In the genomic region with DNA sequence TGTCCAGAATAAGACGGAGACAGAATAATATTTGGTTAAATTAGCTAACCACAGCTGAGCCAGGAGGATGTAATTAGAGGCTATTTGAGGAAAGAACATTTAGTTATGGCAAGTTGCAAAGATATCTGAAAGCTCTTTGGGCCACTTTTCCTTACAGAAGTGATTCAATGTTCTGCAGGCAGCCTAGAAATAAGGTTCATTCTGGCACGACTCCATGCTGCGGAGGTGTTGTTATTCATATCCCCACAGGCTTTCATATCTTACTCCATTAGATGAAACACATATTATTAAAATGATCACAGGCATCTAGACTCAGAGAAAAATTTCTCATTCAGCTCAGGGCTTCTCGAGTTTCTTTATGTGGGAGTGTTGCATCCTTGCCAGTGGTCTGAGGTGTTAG, we compare ENCODE assay signal across 23 mouse cellular contexts.
DNase-seq lines count a peak whose midpoint lies in the region; ATAC-seq and TF ChIP-seq lines count a peak whose summit lies in the region.
"Had no signal": no experiment of that assay in that cellular context is flagged by ENCODE, and none has a peak within 500 bp of the region (broad histone marks: within the 10 kb centered on the region; RNA-seq: fewer than 3 reads in every experiment).

No protein-coding gene starts in this region.

- no peak overlapping the region for H3K27ac ChIP-seq in midbrain, postnatal 0 days (ENCODE audit: low read depth, low read length)
- H3K27ac ChIP-seq: gastrocnemius, adult 2 months; heart, embryonic 13.5 days; limb, embryonic 10.5 days; midbrain, embryonic 10.5 days; neural tube, embryonic 12.5 days; stomach, embryonic 15.5 days had no signal

- no peak for TF ChIP-seq CTCF in midbrain, postnatal 0 days (IDR thresholded peaks at IDR 0.05)

- no peaks in the 10 kb centered on the region for H3K4me1 ChIP-seq in midbrain, postnatal 0 days (ENCODE audit: insufficient read depth, low read length)
- H3K4me1 ChIP-seq: heart, embryonic 13.5 days; limb, embryonic 10.5 days; midbrain, embryonic 10.5 days; neural tube, embryonic 12.5 days; stomach, embryonic 15.5 days had no signal

- WGBS in midbrain, postnatal 0 days, result 69% methylated on average over 4 of the region's 4 CpGs

- no peaks in the 10 kb centered on the region for H3K36me3 ChIP-seq in midbrain, postnatal 0 days (ENCODE audit: insufficient read depth, low read length)
- H3K36me3 ChIP-seq: heart, embryonic 13.5 days; limb, embryonic 10.5 days; midbrain, embryonic 10.5 days; neural tube, embryonic 12.5 days; stomach, embryonic 15.5 days had no signal

- H3K27me3 ChIP-seq in midbrain, postnatal 0 days (ENCODE audit: insufficient read depth, low read length), result no peaks in the 10 kb centered on the region
- H3K27me3 ChIP-seq: heart, embryonic 13.5 days; neural tube, embryonic 12.5 days; stomach, embryonic 15.5 days had no signal

- ATAC-seq in midbrain, postnatal 0 days (ENCODE audit: low FRiP score), result no peak

- peak; percentile 40 for DNase-seq in layer of hippocampus, adult 11-12 months (ENCODE audit: low spot score)
- no peak for DNase-seq in layer of hippocampus, postnatal 10 days (ENCODE audit: low spot score in 2 of 2)
- peak; percentile 9 for DNase-seq in layer of hippocampus, adult 9-10 months (ENCODE audit: low spot score)
- peak; percentile 60 to 69 for DNase-seq in left cerebral cortex, postnatal 25 days (ENCODE audit: low spot score in 2 of 2)
- no peak for DNase-seq in ovary, postnatal 10 days (ENCODE audit: low spot score)
- DNase-seq in ovary, postnatal 14 days (ENCODE audit: low spot score), result no peak
- DNase-seq in midbrain, postnatal 0 days (ENCODE audit: low spot score), result no peak
- DNase-seq: adrenal gland, adult 2 months; cerebellum, adult 18-20 months; gastrocnemius, adult 2 months; heart, adult 11 months; kidney, adult 2 months; kidney, postnatal 14 days; lung, adult 2 months; lung, postnatal 36 days; spleen, adult 18-20 months; thymus, postnatal 14 days had no signal

- no peak overlapping the region for H3K4me2 ChIP-seq in midbrain, postnatal 0 days (ENCODE audit: low read depth, low read length, poor library complexity, severe bottlenecking)
- H3K4me2 ChIP-seq: heart, embryonic 13.5 days; liver, embryonic 11.5 days; neural tube, embryonic 12.5 days; stomach, embryonic 15.5 days had no signal

- no peaks in the 10 kb centered on the region for H3K9me3 ChIP-seq in midbrain, postnatal 0 days (ENCODE audit: low read length)
- H3K9me3 ChIP-seq: heart, embryonic 13.5 days; limb, embryonic 10.5 days; midbrain, embryonic 10.5 days; neural tube, embryonic 12.5 days; stomach, embryonic 15.5 days had no signal

- intact Hi-C loops in left cerebral cortex, postnatal 25 days (cut with DNase I), result no loop called here

- H3K9ac ChIP-seq in midbrain, postnatal 0 days (replicated peaks; ENCODE audit: low read length, poor library complexity, severe bottlenecking), result no peak overlapping the region
- H3K9ac ChIP-seq: heart, embryonic 13.5 days; neural tube, embryonic 12.5 days; stomach, embryonic 15.5 days had no signal

- no peak overlapping the region for H3K4me3 ChIP-seq in midbrain, postnatal 0 days (ENCODE audit: low read depth, low read length)
- H3K4me3 ChIP-seq: gastrocnemius, adult 2 months; heart, embryonic 13.5 days; limb, embryonic 10.5 days; midbrain, embryonic 10.5 days; neural tube, embryonic 12.5 days; stomach, embryonic 15.5 days had no signal

Comparison
In these comparisons a context has a peak if more than half of its experiments do, and no peak if none do; other contexts are left out.
1. DNase-seq: peak in layer of hippocampus, adult 11-12 months (single experiment), layer of hippocampus, adult 9-10 months (single experiment) and left cerebral cortex, postnatal 25 days (2 of 2); none in layer of hippocampus, postnatal 10 days (0 of 2), ovary, postnatal 10 days (single experiment), ovary, postnatal 14 days (single experiment) and midbrain, postnatal 0 days (single experiment).